Mouse (Mus musculus): ENCODE results near the gene Naa50.

DNA sequence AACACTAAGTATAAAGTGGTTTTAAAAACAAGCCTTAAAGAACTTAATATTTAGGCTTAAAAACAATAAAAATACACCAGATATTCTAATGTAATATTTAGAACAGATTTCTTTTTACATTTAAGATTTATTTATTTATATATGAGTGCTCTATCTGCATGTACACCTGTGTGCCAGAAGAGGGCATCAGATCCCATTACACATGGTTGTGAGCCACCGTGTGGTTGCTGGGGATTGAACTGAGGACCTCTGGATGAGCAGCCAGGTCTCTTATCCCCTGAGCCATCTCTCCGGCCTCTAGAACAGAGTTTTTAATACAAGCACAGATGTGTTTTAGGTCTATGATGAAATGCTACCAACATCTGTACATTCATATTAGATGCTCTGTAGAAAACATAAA, 36.7 kb upstream of the Naa50 start:
- TF ChIP-seq REST (IDR thresholded peaks at IDR 0.05; ENCODE audit: insufficient read depth, insufficient read length), result no peak
- TF ChIP-seq USF1 (IDR thresholded peaks at IDR 0.05; ENCODE audit: low read depth), result no peak
- no peak for TF ChIP-seq POLR2A (IDR thresholded peaks at IDR 0.05; ENCODE audit: insufficient read length, low read depth)
- no peak for TF ChIP-seq E2F4 (IDR thresholded peaks at IDR 0.05; ENCODE audit: insufficient read depth)
- no peak for TF ChIP-seq CEBPB (IDR thresholded peaks at IDR 0.05; ENCODE audit: insufficient read depth, poor library complexity, severe bottlenecking)
- TF ChIP-seq TCF3 (IDR thresholded peaks at IDR 0.05; ENCODE audit: insufficient read length, low read depth), result no peak
- no peak for TF ChIP-seq MYOD1 (IDR thresholded peaks at IDR 0.05; ENCODE audit: control insufficient read depth in 1 of 3, insufficient read length in 2 of 3, low read depth in 2 of 3)
- no peak for TF ChIP-seq MAX (IDR thresholded peaks at IDR 0.05; ENCODE audit: low read depth)
- TF ChIP-seq POLR2AphosphoS2 (IDR thresholded peaks at IDR 0.05; ENCODE audit: insufficient read length, low read depth), result no peak
- no peak for TF ChIP-seq TCF12 (IDR thresholded peaks at IDR 0.05; ENCODE audit: insufficient read depth, poor library complexity, severe bottlenecking)
- TF ChIP-seq SRF (IDR thresholded peaks at IDR 0.05; ENCODE audit: control insufficient read depth, insufficient read length, low read depth), result no peak
